Mouse (Mus musculus) testis, postnatal 14 days (tissue): ENCODE data around the gene Asic1.
A peak's percentile ranks its signal among the peaks of the same experiment; 100 is the strongest.
"Not testable (repeated sequence)": the region's sequence is repeated elsewhere in the genome, so short reads cannot be mapped to it uniquely, and the experiment has no call there.

ENCODE experiments used
- DNase-seq: peaks from one replicate; pipeline ENCODE4 v3.0.0; 2021; ENCODE audit warnings: low spot score

Asic1 gene

GRCm38 (mm10) chr15:99663964-99664599 is 6.1 kb upstream of the Asic1 start:
- no peak for DNase-seq

- DNase-seq, result no peak
Observed at GRCm38 (mm10) chr15:99664600-99665451, 5.3 kb upstream of the Asic1 start.

- no peak for DNase-seq
Observed at GRCm38 (mm10) chr15:99667544-99667943, 2.6 kb upstream of the Asic1 start.

GRCm38 (mm10) chr15:99668881-99669280 is 1.3 kb upstream of the Asic1 start:
- peak; percentile 72 for DNase-seq

- DNase-seq, result no peak
Observed at GRCm38 (mm10) chr15:99669392-99669791, 776 bp upstream of the Asic1 start.

- no peak for DNase-seq
Observed at GRCm38 (mm10) chr15:99670964-99671670, 949 bp downstream of the Asic1 start.

GRCm38 (mm10) chr15:99671783-99672182 is 1.6 kb downstream of the Asic1 start:
- no peak for DNase-seq

- DNase-seq, result no peak
Observed at GRCm38 (mm10) chr15:99674866-99675265, 4.7 kb downstream of the Asic1 start.

GRCm38 (mm10) chr15:99677089-99677488 is 6.9 kb downstream of the Asic1 start:
- DNase-seq, result no peak

- no peak for DNase-seq
Observed at GRCm38 (mm10) chr15:99678063-99678800, 8.1 kb downstream of the Asic1 start.

- no peak for DNase-seq
Observed at GRCm38 (mm10) chr15:99679008-99679407, 8.8 kb downstream of the Asic1 start.

- no peak for DNase-seq
Observed at GRCm38 (mm10) chr15:99682880-99683279, 12.7 kb downstream of the Asic1 start.

- no peak for DNase-seq
Observed at GRCm38 (mm10) chr15:99684156-99684555, 14.0 kb downstream of the Asic1 start.

GRCm38 (mm10) chr15:99688712-99689111 is 18.5 kb downstream of the Asic1 start:
- no peak for DNase-seq

GRCm38 (mm10) chr15:99690924-99691323 is 20.8 kb downstream of the Asic1 start:
- no peak for DNase-seq

GRCm38 (mm10) chr15:99691976-99692375 is 21.8 kb downstream of the Asic1 start:
- no peak for DNase-seq

GRCm38 (mm10) chr15:99697309-99697708 is 27.1 kb downstream of the Asic1 start:
- no peak for DNase-seq

GRCm38 (mm10) chr15:99698533-99699085 is 28.4 kb downstream of the Asic1 start:
- DNase-seq, result no peak

GRCm38 (mm10) chr15:99699715-99700114 is 29.5 kb downstream of the Asic1 start:
- no peak for DNase-seq

GRCm38 (mm10) chr15:99700219-99701106 is 30.3 kb downstream of the Asic1 start:
- no peak for DNase-seq

- not testable (repeated sequence) for DNase-seq
Observed at GRCm38 (mm10) chr15:99701640-99701998, 31.5 kb downstream of the Asic1 start.
